Mouse (Mus musculus) cortical plate, adult 2 months (tissue): ENCODE results near the gene Haspin. TPM values are rescaled to one million over a fixed set of nuclear protein-coding genes. Genes with fewer than 3 reads are reported as not detected.
"Not testable (repeated sequence)": the region's sequence is repeated elsewhere in the genome, so short reads cannot be mapped to it uniquely, and the experiment has no call there.

ENCODE experiments used
- H3K27ac ChIP-seq: fragments of 200-500 bp; 2 replicates; pipeline ENCODE4 v1.5.1; 2012; ENCODE audit warnings: low read length, control low read depth, inconsistent platforms; ENCODE audit not compliant: insufficient read depth
- H3K4me1 ChIP-seq: fragments of 200-500 bp; 2 replicates; pipeline ENCODE4 v1.6.1; 2011; ENCODE audit warnings: low read length; ENCODE audit not compliant: control insufficient read depth, insufficient read depth
- H3K4me3 ChIP-seq: fragments of 200-500 bp; 2 replicates; pipeline ENCODE4 v1.5.1; 2011; ENCODE audit warnings: mild to moderate bottlenecking, low read length, control low read depth; ENCODE audit not compliant: insufficient read depth
- CTCF ChIP-seq: fragments of 200-500 bp; IDR thresholded peaks from 2 replicates; pipeline ENCODE4 v1.5.1; 2011; ENCODE audit warnings: mild to moderate bottlenecking, control low read depth, low read length; ENCODE audit not compliant: insufficient read depth; ENCODE audit errors: extremely low read depth
- POLR2A ChIP-seq: fragments of 200-500 bp; IDR thresholded peaks from 2 replicates; pipeline ENCODE4 v1.6.1; 2011; ENCODE audit warnings: mild to moderate bottlenecking, low read length, control low read depth; ENCODE audit not compliant: insufficient read depth; ENCODE audit errors: extremely low read depth
- polyA plus RNA-seq: library from polyadenylated mRNA; depleted of rRNA; stranded (reverse); fragments of >200 nt; gene quantifications from 2 replicates; pipeline ENCODE4 v1.2.3, GENCODE M21; 2012

Haspin gene
- polyA plus RNA-seq, 1 experiment, result 0.13 TPM

GRCm38 (mm10) chr11:73109941-73110340 lies 28.2 kb downstream of the Haspin start:
- Histone ChIP-seq H3K27ac (no peak overlapping the region), H3K4me3 (no peak overlapping the region), H3K4me1 (no peaks in the 10 kb centered on the region)
- TF ChIP-seq POLR2A, result no peak
- no peak for TF ChIP-seq CTCF

DNA sequence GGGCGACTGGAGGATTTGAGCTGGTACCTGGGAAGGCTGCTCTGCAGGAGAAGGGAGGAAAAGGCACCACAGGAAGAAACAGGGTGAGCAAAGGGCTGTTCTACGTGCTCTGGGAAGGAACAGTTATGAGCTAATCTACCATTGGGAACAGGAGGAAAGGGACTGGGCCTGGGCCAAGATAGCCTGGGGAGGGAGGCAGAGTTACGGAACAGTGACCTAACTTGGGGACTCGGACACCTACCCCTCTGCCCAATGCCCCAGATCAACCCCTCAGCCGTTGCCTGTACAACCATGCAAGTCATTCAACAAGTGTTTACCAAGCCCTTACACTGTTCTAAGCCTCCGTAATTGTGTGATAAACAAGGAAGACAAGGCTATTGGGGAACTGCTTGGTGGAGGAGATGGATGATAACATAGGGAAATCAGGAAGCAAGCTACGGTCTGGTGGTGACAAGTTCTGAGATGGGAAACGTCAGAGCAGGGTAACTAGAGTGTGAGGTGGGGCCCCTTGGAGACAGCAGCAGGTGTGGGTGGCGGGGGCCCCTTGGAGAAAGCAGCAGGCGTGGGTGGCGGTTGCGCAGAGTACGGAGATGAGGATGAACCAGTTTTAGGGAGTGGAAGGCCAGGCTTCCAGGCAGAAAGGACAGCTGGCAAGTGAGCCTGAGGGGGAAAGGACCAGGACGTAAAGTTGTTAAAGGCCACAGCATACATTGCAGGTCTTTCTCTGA lies 29.0 kb downstream of the Haspin start:
- TF ChIP-seq POLR2A (no peak), CTCF (no peak)
- no peaks in the 10 kb centered on the region for H3K4me1 ChIP-seq
- H3K27ac ChIP-seq, result no peak overlapping the region
- no peak overlapping the region for H3K4me3 ChIP-seq

DNA sequence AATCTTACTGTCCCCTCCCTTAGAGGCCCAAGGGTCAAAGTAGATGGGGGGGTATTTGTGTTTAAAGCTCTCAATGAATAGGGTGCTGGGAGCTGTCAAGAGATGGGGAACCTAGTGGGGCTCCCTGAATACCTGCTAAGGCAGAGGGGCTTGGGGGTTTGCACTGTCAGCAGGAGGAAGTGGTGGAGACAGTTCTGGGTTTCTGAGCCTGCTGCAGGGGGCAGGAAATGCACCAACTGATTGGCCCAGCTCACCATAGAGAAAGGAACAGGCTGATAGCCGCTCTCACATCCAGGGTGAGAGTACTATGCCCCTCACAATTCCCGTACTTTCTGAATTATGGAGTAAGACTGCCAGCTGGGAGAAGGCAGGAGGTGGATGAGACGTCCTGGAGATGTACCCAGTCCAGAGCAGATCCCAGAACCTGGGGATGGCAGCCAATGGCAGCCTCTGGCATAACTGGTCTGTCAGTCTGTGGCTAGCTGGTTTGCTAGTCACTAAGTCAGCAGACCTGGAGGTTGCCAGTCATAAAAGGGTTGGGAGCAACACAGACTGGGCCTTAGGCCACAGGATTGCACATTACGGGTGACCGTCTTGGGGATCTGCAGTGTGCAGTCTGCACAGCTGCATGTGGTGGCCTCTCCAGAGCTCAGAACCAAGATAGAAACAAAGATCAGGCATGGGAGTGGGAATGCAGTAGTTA lies 29.7 kb downstream of the Haspin start:
- Histone ChIP-seq H3K27ac (no peak overlapping the region), H3K4me1 (no peaks in the 10 kb centered on the region)

GRCm38 (mm10) chr11:73107358-73107757 lies 30.7 kb downstream of the Haspin start:
- H3K4me1 ChIP-seq, H3K4me3 ChIP-seq, H3K27ac ChIP-seq: not testable (repeated sequence)
- TF ChIP-seq CTCF, result peak; percentile 33; the same call in 1 of the 2 replicates

More for the DNA sequence above, 29.7 kb downstream of the Haspin start:
- no peak for TF ChIP-seq POLR2A
- TF ChIP-seq CTCF, result no peak
- H3K4me3 ChIP-seq, result no peak overlapping the region

GRCm38 (mm10) chr11:73105246-73105645 lies 32.8 kb downstream of the Haspin start:
- TF ChIP-seq CTCF, result no peak
- TF ChIP-seq POLR2A, result no peak
- Histone ChIP-seq H3K27ac (no peak overlapping the region), H3K4me1 (no peaks in the 10 kb centered on the region), H3K4me3 (no peak overlapping the region)

DNA sequence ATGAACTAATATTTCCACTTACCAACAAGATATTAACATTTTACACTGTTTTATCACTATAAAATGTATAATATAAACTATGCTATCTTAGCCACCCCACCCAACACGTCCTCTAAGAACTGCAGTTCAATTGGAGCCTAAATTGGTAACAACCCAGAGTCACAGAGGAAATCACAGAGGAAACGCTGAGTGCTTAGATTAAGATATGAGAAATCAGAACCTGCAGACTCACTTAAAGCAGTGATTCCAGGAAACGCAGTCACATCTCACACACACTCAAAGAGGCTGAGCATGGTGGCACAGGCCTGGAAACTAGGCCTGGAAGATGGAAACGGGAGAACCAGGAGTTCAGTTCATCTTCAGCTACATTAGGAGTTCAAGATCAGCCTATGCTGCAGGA lies 36.8 kb downstream of the Haspin start:
- no peak overlapping the region for H3K27ac ChIP-seq
- no peaks in the 10 kb centered on the region for H3K4me1 ChIP-seq
- no peak overlapping the region for H3K4me3 ChIP-seq
- no peak for TF ChIP-seq CTCF

DNA sequence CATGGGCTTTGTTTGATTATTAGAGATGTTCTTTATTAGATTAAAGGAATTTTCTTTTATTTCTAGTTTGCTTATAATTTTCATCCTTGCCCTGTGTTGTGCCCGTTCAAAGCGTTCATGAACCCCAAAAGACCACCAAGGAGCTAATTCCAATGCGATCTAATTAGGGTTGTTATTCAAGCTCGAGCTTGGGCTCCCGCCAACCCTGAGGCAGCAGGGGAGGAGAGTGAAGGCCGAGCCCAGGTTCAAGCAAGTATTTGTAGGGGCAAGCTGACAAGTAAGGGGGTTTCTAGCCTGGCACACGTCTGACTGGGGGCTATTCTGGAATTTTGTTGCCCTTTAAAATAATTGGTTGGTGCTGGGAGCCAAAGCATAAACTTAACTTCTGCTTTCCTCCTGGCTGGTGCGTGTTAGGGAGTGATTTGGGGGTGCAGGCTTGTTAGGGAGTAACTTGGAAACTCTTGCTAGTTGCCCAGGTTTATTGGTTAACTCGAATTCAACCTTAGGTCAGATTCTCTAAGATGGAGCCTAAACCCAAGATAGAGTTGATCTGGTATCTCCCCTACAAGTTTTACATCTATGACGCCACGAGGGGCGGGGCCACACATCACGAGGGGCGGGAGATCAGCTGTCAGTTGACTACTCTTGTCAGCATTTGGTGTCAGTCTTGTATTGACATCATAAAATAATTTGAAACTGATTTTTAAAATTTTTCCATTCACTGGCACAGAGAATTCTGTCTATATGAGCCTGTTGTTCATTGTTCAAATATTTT lies 37.9 kb downstream of the Haspin start:
- Histone ChIP-seq H3K27ac (no peak overlapping the region), H3K4me1 (no peaks in the 10 kb centered on the region), H3K4me3 (no peak overlapping the region)
- TF ChIP-seq CTCF (no peak), POLR2A (no peak)

DNA sequence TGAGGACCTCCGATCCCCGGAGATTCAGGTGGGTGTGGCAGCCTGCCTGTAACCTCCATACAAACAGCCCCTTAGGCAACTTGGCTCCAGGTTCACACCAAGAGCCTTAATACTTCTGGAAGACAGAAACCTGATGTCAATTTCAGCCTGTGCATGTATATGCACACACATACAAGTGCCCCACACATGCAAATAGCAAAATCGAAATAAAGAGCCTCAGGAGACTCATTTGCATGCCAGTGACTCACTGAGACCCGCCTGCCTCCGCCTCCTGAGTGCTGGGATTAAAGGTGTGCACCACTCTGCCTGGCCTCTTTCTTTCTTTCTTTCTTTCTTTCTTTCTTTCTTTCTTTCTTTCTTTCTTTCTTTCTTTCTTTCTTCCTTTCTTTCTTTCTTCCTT lies 39.2 kb downstream of the Haspin start:
- TF ChIP-seq POLR2A, result no peak
- no peak for TF ChIP-seq CTCF
- Histone ChIP-seq H3K4me3 (no peak overlapping the region), H3K4me1 (no peaks in the 10 kb centered on the region), H3K27ac (no peak overlapping the region)

DNA sequence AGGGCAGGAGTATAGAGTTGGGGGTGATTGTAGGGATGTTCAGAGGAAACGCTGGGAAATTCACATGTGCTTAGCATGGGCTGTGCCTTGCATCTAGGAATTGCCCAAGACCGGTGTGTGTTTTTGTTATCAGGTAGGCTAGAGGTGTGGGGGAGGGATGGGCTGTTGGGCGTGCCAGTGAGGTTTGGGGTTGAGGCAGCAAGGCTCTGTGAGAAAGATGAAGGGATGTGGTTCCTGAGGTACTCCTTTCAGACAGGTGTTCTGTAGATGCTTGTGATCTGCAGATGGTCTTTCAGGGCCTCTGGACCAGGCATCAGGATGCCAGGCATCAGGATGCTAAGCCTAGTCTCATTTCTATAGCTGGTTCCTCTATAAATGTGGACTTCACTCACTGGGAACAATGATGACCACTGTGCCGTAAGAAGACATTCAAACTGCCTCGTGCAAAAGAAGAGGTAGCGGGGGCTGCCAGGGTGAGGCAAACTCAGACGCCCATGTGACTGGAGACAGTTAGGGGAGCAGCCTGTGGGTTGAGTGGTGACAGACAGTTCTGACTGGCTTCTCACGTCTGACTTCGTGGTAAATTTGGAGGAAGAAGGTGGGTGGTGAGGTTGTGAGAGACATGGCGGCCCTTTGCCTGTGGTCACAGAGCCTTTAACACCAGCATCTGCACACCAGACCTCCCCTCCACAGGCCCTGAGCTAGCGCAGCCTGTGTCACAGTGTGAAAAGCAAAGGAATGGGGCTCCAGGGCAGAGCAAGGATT lies 43.7 kb downstream of the Haspin start:
- TF ChIP-seq POLR2A, result no peak
- no peak for TF ChIP-seq CTCF
- Histone ChIP-seq H3K27ac (no peak overlapping the region), H3K4me1 (no peaks in the 10 kb centered on the region), H3K4me3 (no peak overlapping the region)

- TF ChIP-seq POLR2A, result no peak
- no peak for TF ChIP-seq CTCF
- H3K27ac ChIP-seq, result no peak overlapping the region
- H3K4me3 ChIP-seq, result no peak overlapping the region
- no peaks in the 10 kb centered on the region for H3K4me1 ChIP-seq
These were observed 45.2 kb downstream of the Haspin start for GRCm38 (mm10) chr11:73092877-73093276.
